Mouse (Mus musculus) large intestine, adult 2 months (tissue): Measurements from ENCODE around the gene Cux2. TPM values are rescaled to one million over a fixed set of nuclear protein-coding genes. Genes with fewer than 3 reads are reported as not detected.

Source experiments
- DNase-seq: peaks from one replicate; pipeline ENCODE4 v3.0.0-alpha.2; 2012; ENCODE audit warnings: low read depth, low spot score
- WGBS: fragments of 180-500 bp; shearing (Covaris S2); methylation state at CpG from one replicate; pipeline ENCODE4 v1.1.7; 2018; 5-methylcytosine and 5-hydroxymethylcytosine counted together
- polyA plus RNA-seq: library from polyadenylated mRNA; depleted of rRNA; stranded (reverse); fragments of >200 nt; gene quantifications from 2 replicates; pipeline ENCODE4 v1.2.3, GENCODE M21; 2012

The Cux2 gene
- polyA plus RNA-seq, 1 experiment = 1.1 TPM

DNA sequence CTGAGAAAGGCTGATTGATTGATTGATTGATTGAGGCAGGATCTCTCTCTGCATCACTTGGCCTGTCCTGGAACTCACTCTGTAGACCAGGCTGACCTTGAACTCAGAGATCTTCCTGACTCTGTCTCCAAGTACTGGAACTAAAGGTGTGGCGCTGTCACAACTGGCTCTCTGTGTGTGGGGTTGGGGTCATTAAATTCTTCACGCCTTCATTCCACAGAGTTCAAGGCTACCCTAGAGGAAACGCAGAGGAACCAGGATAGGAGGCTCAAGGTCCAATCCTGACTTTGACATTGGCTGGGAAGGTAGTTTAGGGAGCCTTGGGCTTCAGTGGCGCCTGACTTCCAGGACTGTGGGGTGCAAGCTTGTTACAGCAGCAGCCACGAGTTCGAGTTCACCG, 159.0 kb downstream of the Cux2 start:
- no peak for DNase-seq
- 83% methylated on average over 7 of the region's 7 CpGs for WGBS

GRCm38 (mm10) chr5:121889819-121890362, 160.0 kb downstream of the Cux2 start:
- DNase-seq = no peak
- WGBS = 38% methylated on average over 9 of the region's 9 CpGs

- DNase-seq = no peak
- WGBS = 47% methylated on average over 13 of the region's 13 CpGs
Observed at GRCm38 (mm10) chr5:121889375-121889774, 160.5 kb downstream of the Cux2 start.

DNA sequence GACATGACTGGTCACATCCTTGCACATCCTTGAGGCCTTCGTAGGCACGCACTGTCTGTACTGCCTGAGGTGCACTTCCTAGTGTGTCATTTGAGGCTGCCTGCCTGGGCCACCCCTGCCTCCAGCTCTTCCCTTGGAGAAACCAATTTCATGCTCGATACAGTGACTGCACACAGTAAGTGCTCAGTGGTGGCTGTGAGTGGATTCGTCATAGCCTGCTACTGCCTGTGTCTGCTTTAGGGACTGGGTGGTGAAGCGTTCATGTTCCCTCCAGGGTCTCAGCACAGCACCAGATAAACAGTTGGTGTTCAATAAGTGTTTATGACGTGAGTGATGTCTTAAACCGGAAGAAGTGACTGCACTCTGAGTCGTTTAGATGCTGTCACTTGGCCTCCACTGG, 166.5 kb downstream of the Cux2 start:
- 75% methylated on average over 8 of the region's 8 CpGs for WGBS
- no peak for DNase-seq

DNA sequence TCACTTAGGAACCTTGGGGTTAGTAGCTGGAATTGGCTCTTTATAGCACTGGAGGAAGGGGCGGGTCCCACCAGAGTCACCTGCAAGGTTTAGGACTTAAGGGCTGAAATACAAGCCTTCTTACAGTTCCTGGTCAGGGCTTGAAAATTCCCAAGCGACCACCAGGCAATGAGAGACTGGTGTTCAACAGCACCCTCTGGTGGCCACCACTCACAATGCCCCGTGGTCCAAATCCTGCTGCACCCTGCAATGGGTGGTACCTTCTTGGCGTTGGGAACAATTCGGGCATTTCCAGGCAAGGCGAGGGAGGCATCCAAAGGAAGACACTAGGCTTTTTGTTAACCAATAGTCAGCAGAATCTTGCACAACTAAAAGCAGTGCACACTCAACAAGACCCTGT, 170.7 kb downstream of the Cux2 start:
- 50% methylated on average over 6 of the region's 6 CpGs for WGBS
- DNase-seq = no peak

DNA sequence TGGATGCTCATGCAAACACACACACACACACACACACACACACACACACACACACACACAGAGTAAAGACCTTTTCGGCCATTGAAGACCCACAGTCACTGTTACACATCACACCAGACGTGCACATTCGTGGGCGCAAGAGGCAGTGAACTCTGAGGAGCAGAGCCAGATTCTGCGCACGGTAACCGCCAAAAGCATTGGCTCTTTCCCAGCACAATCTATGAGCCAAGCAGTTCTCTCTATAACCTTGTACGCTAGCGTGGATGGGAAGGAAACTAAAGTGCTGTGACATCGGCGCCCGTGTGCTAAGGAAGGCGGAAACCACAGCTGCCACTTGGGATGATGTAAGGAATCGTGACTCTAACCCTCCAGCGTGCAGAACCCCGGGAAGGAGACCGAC, 171.2 kb downstream of the Cux2 start:
- no peak for DNase-seq
- WGBS = 71% methylated on average over 17 of the region's 17 CpGs

GRCm38 (mm10) chr5:121876901-121877300, 173.0 kb downstream of the Cux2 start:
- WGBS = 87% methylated on average over 12 of the region's 12 CpGs

GRCm38 (mm10) chr5:121875041-121875440, 174.9 kb downstream of the Cux2 start:
- no peak for DNase-seq
- 86% methylated on average over 12 of the region's 12 CpGs for WGBS

More at GRCm38 (mm10) chr5:121876901-121877300, 173.0 kb downstream of the Cux2 start:
- no peak for DNase-seq

- 9% methylated on average over 4 of the region's 4 CpGs for WGBS
- DNase-seq = no peak
Observed at GRCm38 (mm10) chr5:121872158-121872557, 177.7 kb downstream of the Cux2 start.

GRCm38 (mm10) chr5:121871515-121872030, 178.3 kb downstream of the Cux2 start:
- DNase-seq = no peak
- WGBS = 69% methylated on average over 13 of the region's 13 CpGs

- 61% methylated on average over 6 of the region's 6 CpGs for WGBS
- no peak for DNase-seq
Observed at GRCm38 (mm10) chr5:121870832-121871231, 179.1 kb downstream of the Cux2 start.

GRCm38 (mm10) chr5:121867963-121868362, 181.9 kb downstream of the Cux2 start:
- 51% methylated on average over 5 of the region's 5 CpGs for WGBS
- DNase-seq = no peak

GRCm38 (mm10) chr5:121864330-121864729, 185.6 kb downstream of the Cux2 start:
- WGBS = 21% methylated on average over 10 of the region's 11 CpGs
- DNase-seq = no peak

DNA sequence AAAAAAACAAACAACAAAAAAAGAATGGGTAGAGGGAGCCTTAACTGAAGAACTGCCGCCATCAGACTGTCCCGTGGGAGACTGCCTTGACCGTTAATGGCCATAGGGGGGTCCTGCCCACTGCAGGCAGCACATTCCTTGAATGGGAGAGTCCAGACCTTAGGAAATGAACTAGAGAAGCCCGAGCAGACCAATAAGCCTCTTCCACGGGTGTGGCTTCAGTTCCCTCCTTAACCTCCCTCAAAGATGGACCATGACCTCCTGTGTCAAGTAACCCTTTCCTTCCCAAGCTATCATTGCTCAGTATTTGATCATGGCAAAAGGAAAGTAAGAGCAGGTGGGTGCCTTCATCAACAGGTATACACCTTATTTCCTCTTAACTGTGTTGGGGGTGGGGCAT, 187.9 kb downstream of the Cux2 start:
- 21% methylated on average over 5 of the region's 5 CpGs for WGBS
- DNase-seq = no peak

- DNase-seq = no peak
- 31% methylated on average over 12 of the region's 12 CpGs for WGBS
Observed at GRCm38 (mm10) chr5:121858427-121858826, 191.5 kb downstream of the Cux2 start.

GRCm38 (mm10) chr5:121856740-121857139, 193.2 kb downstream of the Cux2 start:
- DNase-seq = no peak
- 73% methylated on average over 11 of the region's 11 CpGs for WGBS

DNA sequence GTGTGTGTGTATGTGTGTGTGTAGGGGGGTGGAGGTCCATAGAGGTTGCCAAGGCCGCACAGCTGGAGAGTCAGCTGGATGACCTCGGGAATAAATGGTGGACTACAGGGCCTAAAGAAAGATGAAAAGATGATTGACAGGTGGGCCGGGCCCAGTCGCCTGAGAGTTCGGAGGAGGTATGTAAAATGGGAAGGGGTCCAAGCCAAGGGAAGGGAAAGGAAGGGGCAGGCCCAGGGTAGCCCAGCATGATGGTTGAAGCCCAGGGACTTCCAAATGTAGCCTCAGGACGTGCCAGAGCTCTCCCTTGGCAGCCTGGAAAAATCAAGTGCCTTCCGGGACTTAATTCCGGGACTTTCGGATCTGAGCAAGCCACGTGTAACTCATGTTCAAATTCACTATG, 195.1 kb downstream of the Cux2 start:
- DNase-seq = no peak
- 59% methylated on average over 10 of the region's 10 CpGs for WGBS

DNA sequence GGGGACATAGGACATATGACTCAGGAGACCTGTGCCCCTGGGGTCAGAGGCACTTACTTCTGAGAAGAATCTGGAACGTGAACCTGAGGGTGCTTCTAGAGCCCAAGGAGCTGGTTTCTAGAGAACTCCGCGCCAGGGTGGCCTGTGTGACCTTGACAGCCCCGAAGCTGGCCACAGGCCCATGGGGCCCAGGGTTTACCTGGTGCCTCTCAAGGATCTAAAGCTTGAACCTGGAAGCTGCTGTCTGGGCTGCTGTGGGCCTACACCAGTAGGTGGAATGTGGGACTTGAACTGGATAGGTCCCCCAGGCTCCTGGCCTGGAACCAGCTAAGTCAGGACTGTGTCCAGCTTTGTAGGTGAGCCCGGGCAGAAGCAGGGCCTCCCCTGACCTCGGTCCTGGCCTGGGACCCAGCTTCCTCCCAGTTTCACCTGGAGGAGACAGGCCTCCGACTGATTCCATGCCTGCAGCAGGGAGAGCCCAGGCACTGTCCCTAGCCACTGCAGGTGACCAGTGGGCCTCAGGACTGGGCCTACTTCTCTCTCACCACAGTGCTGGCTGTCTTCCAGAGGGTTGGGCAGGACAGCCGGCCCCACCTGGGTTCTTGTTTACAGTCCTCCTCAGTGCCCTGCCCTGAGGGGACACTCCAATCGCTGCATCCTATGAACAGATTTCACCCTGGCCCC, 196.4 kb downstream of the Cux2 start:
- 35% methylated on average over 9 of the region's 9 CpGs for WGBS
- DNase-seq = no peak

DNA sequence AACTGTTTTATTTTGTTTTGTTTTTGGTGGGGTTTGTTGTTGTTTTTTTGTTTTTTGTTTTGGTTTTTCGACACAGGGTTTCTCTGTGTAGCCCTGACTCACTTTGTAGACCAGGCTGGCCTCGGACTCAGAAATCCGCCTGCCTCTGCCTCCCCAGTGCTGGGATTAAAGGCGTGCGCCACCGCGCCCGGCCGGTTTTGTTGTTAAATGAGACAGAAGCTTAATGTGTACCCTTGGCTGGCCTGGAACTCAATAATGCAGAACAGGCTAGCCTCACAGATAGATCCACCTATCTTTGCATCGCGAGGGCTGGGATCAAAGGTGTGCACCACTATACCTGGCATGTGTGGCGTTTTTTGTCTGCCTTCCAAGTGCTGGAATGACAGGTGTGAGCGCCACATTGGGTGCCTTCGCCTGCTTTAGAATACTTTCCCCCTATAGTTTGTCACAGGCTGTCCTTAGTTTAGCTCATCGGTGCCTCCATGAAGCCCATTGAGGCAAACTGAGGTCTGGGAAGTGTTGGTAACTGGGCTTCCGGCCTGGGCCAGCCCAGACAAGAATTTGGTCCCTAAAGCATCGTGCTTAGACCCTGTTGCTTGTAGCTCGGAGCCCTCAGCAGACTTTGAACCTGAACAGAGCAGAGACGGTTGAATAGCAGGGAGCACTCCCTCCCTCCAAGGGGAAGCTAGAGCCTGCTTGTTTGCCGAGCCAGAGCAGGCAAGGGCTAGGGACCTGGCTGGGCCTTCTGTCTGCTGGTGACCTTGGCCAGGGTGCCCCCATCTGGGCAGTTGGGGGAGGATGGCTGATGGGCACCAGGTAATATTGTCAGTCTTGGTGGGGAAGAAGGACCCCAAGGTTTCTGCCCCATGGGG, 200.2 kb downstream of the Cux2 start:
- no peak for DNase-seq
- WGBS = 16% methylated on average over 20 of the region's 20 CpGs

- WGBS = under 1% methylated on average over 36 of the region's 42 CpGs
Observed at GRCm38 (mm10) chr5:121848743-121849142, 201.2 kb downstream of the Cux2 start, which contains the start of gene Pheta1. Pheta1 (plus strand) TSS chr5:121848984.

More at GRCm38 (mm10) chr5:121848743-121849142, 201.2 kb downstream of the Cux2 start, which contains the start of gene Pheta1:
- DNase-seq = no peak
